Mouse (Mus musculus) left cerebral cortex, postnatal 4 days (tissue): Measurements from ENCODE around the gene Tns2. TPM values are rescaled to one million over a fixed set of nuclear protein-coding genes. Genes with fewer than 3 reads are reported as not detected.

Experiments
- DNase-seq: peaks from one replicate; pipeline ENCODE4 v3.0.0-alpha.2; 2022
- intact Hi-C: fragments of 180-260 bp; cut with DNase I; formaldehyde crosslinking; loops from one replicate; pipeline ENCODE4 v1.15.1; 2025
- total RNA-seq, 2 experiments: library from RNA; stranded (reverse); gene quantifications; 2 replicates each; pipeline ENCODE4 v1.2.3; 2021

The Tns2 gene
- total RNA-seq, 2 experiments from 2014 or later = 8.5 to 11.4 TPM

DNA sequence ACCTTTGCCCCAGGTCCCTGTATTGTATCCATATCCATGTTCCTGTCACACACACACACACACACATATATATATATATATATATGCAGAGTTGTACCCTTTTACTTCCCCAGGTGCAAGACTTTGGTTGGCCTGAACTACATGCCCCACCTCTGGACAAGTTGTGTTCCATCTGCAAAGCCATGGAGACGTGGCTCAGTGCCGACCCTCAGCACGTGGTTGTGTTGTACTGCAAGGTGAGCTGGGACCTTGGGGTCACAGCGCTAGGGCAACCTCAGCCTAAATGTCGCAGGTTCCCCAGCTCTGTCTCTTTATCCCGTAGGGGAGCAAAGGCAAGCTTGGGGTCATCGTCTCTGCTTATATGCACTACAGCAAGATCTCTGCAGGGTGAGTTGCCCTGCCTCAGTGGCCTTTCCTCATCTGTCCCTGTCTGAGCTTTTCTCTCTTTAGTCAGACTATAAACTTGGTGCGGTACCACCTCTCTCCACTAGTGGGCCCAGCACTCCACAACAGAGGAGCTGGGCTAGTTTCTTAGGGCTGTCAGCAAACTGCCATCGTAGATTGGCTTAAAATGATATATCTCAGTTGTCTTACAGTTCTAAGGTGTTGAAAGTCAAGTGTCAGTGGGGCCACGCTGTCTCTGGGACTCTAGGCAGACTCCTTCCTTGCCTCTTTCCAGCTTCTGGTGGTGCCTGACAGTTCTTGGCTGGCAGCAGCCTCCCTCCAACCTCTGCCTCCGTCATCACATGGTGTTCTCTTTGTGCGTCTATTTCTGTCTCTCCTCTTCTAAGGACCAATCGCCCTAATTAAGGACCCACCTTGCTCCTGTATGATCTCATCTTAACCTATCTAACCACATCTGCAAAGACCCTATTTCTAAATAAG lies 7.7 kb downstream of the Tns2 start:
- intact Hi-C loops = no loop called here
- peak; percentile 81 for DNase-seq

DNA sequence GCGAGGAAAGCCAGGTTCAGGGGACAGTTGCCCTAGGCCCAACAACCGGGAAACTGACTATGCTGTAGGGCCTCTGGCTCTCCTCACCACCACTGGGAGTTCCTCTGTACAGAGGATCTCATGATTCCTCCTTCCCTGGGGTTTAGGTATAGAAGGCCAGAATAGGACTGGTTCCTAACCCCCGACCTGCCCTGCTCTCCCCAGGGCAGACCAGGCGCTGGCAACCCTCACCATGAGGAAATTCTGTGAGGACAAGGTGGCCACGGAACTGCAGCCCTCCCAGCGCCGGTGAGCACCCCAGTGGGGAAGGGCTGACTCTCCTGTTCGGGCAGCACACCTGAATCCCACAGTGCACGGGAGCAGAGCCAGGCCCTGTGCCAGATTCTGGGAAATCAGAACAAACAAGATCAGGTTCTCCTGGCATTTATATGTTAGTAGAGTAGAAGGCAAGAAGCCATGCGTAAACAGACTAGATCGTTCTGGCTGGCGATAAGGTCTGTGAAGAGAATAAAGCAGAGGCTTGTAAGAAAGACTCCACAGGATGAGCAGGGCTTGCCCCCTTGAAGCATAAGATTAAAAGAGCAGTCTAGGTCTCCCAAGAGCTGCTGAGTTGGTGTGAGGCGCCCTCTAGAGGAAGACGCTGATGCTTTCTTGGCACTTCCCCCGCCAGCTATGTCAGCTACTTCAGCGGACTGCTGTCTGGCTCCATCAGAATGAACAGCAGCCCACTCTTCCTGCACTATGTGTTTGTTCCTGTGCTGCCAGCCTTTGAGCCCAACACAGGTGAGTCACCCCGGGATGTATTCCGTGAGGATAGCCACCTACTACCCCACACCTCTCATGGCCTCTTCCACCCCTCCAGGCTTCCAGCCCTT lies 8.7 kb downstream of the Tns2 start:
- intact Hi-C loops = no loop called here
- peak; percentile 87 for DNase-seq

DNA sequence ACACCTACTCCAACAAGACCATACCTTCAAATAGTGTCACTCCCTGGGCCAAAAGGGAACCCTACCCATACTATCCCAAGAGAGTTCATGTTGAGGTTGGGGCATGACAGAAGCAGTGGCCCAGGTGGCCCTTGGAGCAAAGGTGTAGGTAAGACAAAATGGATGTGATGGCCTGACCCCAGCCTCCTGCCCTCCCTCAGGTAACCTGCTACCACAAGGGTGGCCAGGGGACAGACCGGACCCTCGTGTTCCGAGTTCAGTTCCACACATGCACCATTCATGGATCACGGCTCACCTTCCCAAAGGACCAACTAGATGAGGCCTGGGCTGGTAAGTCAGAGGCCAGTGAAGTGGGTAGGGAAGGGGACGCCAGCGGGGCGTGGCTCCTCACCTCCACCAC lies 10.1 kb downstream of the Tns2 start:
- intact Hi-C loops = no loop called here
- no peak for DNase-seq

DNA sequence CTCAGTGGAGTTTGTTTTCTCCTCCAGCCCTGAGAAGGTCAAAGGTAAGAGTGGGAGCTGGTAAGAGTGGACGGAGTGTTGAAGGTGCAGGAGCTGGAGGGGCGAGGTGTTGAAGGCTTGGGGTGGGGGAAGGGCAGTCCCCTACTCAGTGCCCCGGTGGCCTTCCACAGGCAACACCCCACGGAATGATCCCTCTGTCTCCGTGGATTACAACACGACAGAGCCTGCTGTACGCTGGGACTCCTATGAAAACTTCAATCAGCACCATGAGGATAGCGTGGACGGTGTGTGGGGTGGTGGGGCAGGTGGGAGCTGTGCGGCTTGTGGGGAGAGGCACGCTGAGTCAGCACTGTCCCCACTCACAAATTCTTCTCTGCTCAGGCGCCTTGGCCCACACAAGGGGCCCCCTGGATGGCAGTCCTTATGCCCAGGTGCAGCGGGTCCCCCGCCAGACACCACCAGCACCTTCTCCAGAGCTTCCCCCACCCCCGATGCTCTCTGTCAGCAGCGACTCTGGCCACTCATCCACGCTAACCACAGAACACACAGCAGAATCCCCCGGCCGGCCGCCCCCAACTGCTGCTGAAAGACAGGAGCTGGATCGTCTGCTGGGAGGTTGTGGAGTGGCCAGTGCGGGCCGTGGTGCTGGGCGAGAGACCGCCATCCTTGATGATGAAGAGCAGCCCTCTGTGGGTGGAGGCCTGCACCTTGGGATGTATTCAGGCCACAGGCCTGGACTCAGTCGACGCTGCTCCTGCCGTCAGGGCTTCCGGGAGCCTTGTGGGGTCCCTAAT lies 10.7 kb downstream of the Tns2 start:
- no peak for DNase-seq
- intact Hi-C loops = no loop called here

DNA sequence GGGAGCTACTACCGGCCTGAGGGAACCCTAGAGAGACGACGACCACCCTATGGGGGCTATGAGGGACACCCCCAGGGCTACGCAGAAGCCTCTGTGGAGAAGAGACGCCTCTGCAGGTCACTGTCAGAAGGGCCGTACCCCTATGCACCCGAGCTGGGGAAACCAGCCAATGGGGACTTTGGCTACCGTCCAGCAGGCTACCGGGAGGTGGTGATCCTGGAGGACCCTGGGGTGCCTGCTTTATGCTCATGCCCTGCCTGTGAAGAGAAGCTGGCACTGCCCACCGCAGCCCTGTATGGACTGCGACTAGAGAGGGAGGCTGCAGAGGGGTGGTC lies 11.2 kb downstream of the Tns2 start:
- DNase-seq = peak; percentile 33
- intact Hi-C loops = no loop called here

DNA sequence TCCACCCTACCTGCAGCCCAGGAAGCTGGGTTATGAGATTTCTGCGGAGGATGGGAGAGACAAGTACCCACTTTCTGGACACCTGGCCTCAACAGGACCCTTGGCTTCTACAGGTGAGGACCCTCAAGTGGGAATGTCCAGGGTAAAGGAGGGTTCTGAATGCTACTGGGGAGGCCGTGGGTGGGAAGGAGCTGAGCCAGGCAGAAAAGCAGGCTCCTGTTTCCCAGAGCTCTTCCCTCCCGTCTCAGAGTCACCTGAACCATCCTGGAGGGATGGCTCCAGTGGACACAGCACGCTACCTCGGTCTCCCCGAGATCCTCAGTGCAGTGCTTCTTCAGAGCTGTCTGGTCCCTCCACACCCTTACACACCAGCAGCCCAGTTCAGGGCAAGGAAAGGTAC lies 12.0 kb downstream of the Tns2 start:
- intact Hi-C loops = no loop called here
- DNase-seq = no peak

DNA sequence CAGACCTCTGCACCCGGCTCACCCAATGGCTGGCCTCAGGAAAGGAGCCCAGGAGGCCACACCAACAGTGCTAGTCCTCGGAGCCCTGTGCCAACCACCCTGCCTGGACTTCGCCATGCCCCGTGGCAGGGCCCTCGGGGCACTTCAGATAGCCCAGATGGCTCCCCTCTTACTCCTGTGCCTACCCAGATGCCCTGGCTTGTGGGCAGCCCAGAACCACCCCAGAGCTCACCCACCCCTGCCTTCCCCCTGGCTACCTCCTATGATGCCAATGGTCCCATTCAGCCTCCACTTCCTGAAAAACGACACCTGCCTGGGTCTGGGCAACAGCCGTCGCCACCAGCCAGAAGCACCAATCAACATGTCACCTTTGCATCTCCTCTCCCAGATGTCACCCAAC lies 12.6 kb downstream of the Tns2 start:
- no peak for DNase-seq
- intact Hi-C loops = no loop called here

DNA sequence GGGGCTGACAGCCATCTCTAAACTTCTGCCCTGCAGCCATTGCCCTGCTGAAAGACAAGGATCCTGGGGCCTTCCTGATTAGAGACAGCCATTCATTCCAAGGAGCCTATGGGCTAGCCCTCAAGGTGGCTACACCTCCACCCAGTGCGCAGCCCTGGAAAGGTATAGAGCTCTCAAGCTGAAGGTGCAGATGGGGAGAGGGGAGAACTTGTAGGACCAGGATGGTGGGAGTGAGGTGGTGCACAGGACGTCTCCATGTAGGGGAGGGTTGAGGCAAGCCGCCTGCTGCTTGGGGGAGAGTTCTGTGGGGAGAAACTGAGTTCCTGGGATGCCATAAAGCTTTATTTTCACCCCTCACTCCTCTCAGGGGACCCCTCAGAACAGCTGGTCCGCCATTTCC lies 13.5 kb downstream of the Tns2 start:
- DNase-seq = no peak
- intact Hi-C loops = no loop called here

DNA sequence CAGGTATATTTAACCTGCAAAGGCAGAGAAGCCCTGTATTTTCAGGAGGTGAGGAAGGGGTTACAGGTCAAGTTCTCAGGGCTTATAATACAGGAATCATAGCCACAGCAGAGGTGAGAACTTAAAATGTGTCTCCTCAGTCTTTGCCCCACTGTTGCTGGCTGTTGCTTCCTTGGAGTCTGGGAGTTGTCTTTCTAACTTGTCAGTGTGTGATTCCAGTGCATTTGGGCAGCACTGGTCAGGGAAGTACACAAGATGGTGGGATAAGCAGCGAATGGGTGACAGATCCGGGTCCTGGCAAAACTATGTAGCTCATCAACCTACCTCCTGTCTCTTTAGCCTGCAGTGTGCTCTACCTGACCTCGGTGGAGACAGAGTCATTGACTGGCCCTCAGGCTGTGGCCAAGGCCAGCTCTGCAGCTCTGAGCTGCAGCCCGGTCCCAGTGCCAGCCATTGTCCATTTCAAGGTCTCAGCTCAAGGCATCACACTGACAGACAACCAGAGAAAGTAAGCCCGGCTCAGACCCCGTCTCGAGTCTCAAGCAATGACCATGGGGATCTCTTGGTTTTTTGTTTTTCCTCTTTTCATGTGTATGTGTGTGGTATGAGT lies 14.5 kb downstream of the Tns2 start:
- intact Hi-C loops = no loop called here
- DNase-seq = no peak

DNA sequence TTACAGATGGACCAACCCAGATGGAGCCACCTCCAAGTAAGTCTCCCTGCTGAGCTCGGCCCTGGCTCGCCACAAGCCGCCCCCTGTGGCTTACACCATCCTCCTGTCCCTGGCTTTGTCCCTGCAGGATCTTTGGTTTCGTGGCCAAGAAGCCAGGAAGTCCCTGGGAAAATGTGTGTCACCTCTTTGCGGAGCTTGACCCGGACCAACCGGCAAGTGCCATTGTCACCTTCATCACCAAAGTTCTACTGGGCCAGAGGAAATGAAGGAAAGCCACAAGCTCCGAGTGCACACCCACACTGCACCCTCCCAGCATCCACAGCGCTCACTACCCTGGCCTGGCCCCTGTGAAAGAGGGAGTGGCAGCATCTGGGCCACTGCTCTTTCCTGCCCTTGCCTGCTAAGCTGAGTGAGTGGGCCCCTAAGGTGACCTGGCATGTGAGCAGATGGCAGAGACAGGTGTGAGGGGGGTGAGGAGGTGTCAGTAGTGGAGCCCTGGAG lies 15.6 kb downstream of the Tns2 start:
- peak; percentile 53 for DNase-seq
- intact Hi-C loops = no loop called here

DNA sequence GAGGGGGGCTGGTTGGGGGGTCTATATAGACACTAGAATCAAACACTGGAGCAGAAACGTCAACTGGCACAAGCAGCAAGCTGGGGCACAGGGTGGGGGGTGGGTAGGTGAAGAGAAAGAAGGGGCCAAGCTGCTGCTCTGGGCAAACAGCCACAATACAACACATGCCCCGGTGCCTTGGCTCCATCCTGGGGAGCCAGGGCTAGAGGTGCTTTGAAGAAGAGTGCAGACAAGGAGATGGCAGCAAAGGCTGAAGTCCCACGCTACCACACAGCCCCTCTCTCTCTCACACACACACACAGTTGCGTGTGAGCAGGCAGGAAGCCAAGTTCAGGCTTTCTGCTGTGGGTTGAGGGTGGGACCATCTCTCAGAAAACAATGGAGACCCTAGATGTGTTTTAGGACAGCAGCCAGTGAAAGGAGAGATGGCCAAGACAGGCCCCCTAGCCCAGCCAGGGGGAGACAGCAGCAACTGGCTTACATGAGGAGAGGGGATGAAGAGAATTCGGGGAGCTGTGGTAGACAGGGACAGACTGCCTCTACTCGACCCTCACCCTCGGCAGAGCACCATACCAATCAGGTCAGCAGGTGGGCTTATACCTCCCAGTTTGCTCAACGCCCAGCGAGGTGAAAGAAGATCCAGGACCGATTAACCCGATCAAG lies 16.7 kb downstream of the Tns2 start:
- DNase-seq = peak; percentile 88
- intact Hi-C loops = no loop called here

DNA sequence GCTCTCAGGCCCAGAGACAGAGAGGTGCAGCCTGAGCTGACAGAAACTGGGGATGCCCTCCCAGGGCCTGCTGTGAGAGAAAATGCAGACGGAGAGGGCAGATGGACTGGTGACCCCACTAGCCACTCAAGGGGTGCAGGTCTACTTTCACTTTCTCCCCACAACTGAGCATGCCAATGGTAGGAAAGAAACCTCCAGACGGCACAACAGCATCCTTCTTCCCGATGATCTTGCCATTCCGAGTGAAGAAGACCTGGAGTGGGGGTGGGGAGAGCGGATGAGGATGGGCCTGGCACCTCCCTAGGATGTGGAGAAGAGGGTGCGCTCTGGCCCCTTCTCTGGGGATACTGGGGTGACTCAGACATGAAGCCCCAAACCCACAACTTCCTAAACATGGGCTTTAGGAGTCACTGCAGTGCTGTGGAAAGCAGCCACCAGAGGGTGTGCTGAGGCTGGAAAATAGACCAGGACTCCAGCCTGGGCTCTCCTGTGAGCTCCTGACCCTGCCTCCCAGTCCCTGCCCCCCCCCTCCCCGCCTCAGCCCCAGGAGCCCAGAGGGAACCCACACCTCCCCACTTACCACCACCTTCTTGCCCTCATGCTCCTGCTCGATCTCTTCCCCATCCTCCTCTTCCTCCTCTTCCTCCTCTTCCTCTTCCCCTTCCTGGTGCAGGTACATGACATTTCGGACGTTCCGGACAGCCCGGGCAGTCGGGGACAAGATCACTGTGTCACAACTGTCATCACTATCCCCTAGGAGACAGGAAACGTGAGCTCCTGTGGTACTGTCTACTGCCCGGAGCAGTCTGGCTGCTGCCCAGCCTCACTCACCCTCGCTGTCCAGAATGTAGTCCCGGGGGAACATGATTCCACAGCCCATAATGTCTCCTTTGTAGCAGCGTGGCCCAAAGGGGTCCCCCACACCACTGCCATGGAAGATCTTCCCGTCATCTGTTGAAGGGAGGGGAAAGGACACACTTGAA lies 17.5 kb downstream of the Tns2 start:
- intact Hi-C loops = no loop called here
- DNase-seq = peak; percentile 65

DNA sequence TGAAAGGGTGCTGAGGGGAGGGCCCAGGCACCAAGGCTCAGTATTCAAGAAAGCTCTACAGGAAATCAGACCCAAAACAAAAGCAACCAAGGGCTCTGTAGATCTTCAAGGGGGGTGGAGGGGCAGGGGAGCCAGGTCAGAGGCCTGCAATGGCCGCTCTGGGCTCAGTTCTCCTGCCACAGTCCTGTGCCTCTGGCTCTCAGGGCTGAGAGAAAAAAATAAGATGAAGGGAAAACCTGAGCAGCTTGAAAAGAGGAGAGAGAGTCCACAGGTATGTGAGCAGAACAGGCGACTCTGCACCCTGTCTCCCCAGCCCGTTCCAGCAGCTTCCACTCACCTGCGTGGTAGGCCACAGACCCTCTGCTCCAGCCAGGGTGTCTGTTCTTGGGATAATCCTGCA lies 18.4 kb downstream of the Tns2 start:
- intact Hi-C loops = no loop called here
- no peak for DNase-seq

DNA sequence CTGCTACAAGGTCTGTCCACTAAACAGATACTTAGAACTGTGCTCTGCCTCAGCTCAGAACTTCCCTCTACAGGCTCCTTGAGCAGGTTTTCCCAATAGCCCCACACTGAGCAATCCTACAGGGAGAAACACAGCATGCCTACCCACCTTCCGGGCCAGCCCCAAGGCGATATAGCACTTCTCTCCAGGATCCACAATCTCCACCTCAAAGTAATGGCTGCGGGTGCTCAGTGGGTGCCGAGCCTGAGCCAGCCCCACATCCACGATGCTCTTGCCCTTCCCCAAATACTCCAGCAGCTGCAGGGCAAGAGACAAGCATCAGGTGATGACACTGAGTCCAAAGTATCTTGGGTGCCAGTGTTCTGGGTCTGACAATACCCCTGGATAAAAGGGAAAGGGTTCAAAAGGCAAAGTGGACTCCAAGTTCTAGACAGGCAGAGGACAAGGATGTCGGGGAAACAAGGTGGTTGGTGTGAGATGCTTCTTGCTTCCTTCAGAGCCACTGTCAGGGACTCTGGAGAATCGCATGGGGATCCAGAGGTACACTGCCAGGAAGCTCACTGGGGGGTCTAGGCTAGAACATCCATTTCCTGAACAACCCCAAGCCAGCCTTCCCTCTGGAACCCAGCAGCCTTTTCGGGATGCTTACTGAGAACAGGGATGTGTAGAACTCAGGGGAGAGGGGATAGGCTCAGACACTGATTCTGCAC lies 19.1 kb downstream of the Tns2 start:
- intact Hi-C loops = no loop called here
- peak; percentile 21 for DNase-seq

DNA sequence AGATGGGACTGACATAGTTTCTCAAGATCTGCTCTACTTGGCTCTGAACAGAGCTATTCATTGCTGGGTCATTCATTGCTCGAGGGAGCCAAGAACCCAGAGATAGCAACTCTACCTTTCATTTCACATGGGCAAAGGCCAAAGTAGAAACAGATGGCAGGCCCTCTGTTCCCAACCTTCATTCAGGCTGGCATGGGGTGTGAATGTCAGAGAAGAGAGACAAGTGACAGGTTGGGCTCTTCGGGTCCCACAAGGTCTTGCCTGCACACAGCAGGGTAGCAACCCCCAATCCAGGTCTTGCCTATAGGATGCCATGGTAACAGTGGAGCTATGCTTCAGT lies 19.6 kb downstream of the Tns2 start:
- DNase-seq = peak; percentile 50
- intact Hi-C loops = no loop called here

DNA sequence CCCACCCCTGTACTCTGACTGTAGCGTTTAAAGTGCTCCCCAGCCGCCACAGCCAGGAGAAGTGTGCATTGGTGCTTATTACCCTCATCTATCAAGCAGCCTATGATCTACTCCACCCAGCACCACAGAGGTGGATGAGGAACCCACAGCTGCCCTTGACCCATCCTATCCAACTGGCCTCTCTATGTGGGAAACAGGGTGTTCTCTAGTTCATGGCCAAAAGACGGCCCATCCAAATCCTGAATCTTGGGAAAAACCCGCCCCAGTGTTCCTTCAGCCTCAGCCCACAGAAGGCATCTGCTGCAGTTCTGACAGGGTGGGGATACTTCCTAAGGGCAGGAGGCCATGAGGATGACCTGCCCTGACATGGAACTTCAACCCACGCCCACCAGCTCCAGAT lies 20.3 kb downstream of the Tns2 start:
- no peak for DNase-seq
- intact Hi-C loops = no loop called here

DNA sequence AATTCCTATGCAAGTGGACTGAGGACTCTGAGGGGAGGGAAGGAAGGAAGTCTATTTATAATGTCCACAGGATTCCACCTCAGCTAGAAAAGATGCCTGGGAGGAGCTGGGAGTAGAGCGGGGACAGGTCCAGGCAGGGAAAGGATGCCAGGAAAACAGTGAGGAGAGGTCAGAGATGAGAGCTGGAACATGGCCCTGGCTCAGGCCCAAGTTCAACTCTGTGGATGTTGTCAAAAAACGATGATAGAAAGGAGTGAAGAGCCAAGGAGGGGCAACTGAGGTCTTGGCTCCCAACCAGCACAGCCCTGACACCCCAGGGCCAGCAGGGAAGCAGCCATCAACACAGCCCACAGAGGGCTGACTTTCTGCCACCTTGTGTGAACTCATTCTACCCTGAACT lies 26.1 kb downstream of the Tns2 start:
- intact Hi-C loops = no loop called here
- DNase-seq = peak; percentile 76

DNA sequence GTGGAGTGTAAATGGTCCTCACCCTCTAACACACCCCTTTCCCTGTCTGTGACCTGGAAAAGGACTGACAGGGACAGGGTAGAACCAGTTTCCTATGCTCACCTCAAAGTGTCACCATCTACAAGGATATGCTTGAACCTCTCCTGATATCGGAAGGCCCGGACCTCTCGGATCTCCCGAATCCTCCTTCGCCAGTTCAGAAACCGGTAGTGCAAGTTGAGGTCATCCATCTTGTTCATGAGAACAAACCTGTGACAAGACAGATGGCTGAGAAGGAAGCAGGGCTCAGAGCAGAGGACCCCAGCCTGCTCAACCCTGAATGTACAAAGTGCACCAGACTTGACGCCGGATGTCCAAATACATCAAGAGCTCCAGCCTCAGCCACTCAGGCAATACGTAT lies 33.1 kb downstream of the Tns2 start:
- intact Hi-C loops = no loop called here

More for the DNA sequence above, 33.1 kb downstream of the Tns2 start:
- no peak for DNase-seq
